ENCODE assay signal across 8 mouse cellular contexts in the genomic region with DNA sequence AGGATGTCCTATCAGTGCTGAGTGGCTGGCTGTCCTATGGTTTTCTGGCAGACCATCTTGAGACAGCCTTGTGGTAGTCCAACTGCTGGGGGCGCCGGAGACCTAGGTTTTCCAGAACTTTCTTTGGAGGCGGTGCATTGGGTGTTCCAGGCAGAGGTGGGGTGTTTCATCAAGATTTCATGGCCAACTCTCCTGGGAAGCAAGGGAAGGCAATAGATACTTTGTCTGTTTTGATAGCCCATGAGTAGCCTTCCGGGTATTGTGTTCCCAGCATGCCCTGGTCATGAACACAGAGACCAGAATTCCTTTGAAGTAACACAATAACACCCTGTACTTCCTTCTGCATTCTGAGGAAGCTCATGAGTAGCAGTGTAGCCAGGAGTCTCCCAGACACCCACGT. TPM values are rescaled to one million over a fixed set of nuclear protein-coding genes. Genes with fewer than 3 reads are reported as not detected.
DNase-seq lines count a peak whose midpoint lies in the region; ATAC-seq and TF ChIP-seq lines count a peak whose summit lies in the region.

No protein-coding gene starts in this region.

- H3K4me2 ChIP-seq in hindbrain, postnatal 0 days (ENCODE audit: low read depth, low read length): no peak overlapping the region

- WGBS in hindbrain, postnatal 0 days: 94% methylated on average over 5 of the region's 5 CpGs
- 88% methylated on average over 5 of the region's 5 CpGs for WGBS in hindbrain, embryonic 10.5 days

- DNase-seq in hindbrain, postnatal 0 days (ENCODE audit: low spot score): no peak
- DNase-seq in hindbrain, embryonic 10.5 days (ENCODE audit: low spot score): no peak
- DNase-seq in heart, adult 8-10 months (ENCODE audit: low spot score): peak; percentile 87
- DNase-seq in kidney, postnatal 10 days: peak; percentile 31
- DNase-seq in lung, postnatal 4 days: peak; percentile 56 to 57
- no peak for DNase-seq in left cerebral cortex, adult 9 months (ENCODE audit: low spot score in 2 of 2)
- no peak for DNase-seq in T-cell, adult 2 months (ENCODE audit: low spot score)

- no peaks in the 10 kb centered on the region for H3K4me1 ChIP-seq in hindbrain, postnatal 0 days (ENCODE audit: insufficient read depth, low read length)
- no peaks in the 10 kb centered on the region for H3K4me1 ChIP-seq in hindbrain, embryonic 10.5 days (replicated peaks)

- TF ChIP-seq CTCF in hindbrain, postnatal 0 days (IDR thresholded peaks at IDR 0.05; ENCODE audit: low read depth): peak; percentile 20; the same call in 1 of the 2 replicates

- ATAC-seq in hindbrain, postnatal 0 days: no peak
- ATAC-seq in erythroid progenitor cell, adult 5-6 weeks (replicated peaks; ENCODE audit: low FRiP score, poor library complexity, severe bottlenecking): no peak

- no peaks in the 10 kb centered on the region for H3K27me3 ChIP-seq in hindbrain, postnatal 0 days (ENCODE audit: insufficient read depth, low read length)
- no peaks in the 10 kb centered on the region for H3K27me3 ChIP-seq in hindbrain, embryonic 10.5 days (ENCODE audit: insufficient read depth, poor library complexity, severe bottlenecking)

- no peaks in the 10 kb centered on the region for H3K36me3 ChIP-seq in hindbrain, postnatal 0 days (ENCODE audit: insufficient read depth, low read length)
- H3K36me3 ChIP-seq in hindbrain, embryonic 10.5 days: no peaks in the 10 kb centered on the region

- no peak overlapping the region for H3K27ac ChIP-seq in hindbrain, postnatal 0 days
- no peak overlapping the region for H3K27ac ChIP-seq in hindbrain, embryonic 10.5 days

- no peak overlapping the region for H3K9ac ChIP-seq in hindbrain, postnatal 0 days (replicated peaks; ENCODE audit: low read length)

- H3K9me3 ChIP-seq in hindbrain, postnatal 0 days (ENCODE audit: low read length): no peaks in the 10 kb centered on the region
- H3K9me3 ChIP-seq in hindbrain, embryonic 10.5 days: no peaks in the 10 kb centered on the region

- H3K4me3 ChIP-seq in hindbrain, postnatal 0 days (ENCODE audit: low read length): no peak overlapping the region
- H3K4me3 ChIP-seq in hindbrain, embryonic 10.5 days: no peak overlapping the region

RNA-seq across cellular contexts. Expression of gene Vwf, which starts 17.1 kb away (rescaled TPM):
- total RNA-seq in hindbrain, postnatal 0 days (2014; rRNA removed): 29.5 and 30.0 TPM in 2 replicates
- polyA plus RNA-seq in hindbrain, postnatal 0 days (2015; fragmentation: Nextera tagmentation; extraction: Ambion mirVana): 11.2 and 17.2 TPM in 2 replicates
- 3.9 and 7.1 TPM in 2 replicates for polyA plus RNA-seq in hindbrain, embryonic 10.5 days (2016; fragmentation: Nextera tagmentation; extraction: Ambion mirVana)
- total RNA-seq in heart, adult 8-10 months (2022): 100 to 1,000 TPM in 2 of 4 experiments, 10 to 100 TPM in 2; 82.6 to 137 (median 104) TPM
- total RNA-seq in erythroid progenitor cell, adult 5-6 weeks (2015; ENCODE audit: low replicate concordance): 8.8 and 31.4 TPM in 2 replicates
- total RNA-seq in erythroid progenitor cell, adult 5-6 weeks (2017; ENCODE audit: low replicate concordance): 19.9 and 33.4 TPM in 2 replicates

RNA-seq across cellular contexts. Expression of gene Cd9, which starts 34.9 kb away (rescaled TPM):
- total RNA-seq in hindbrain, postnatal 0 days (2014; rRNA removed): 62.5 and 80.5 TPM in 2 replicates
- 158 and 183 TPM in 2 replicates for polyA plus RNA-seq in hindbrain, postnatal 0 days (2015; fragmentation: Nextera tagmentation; extraction: Ambion mirVana)
- 35.9 and 39.9 TPM in 2 replicates for polyA plus RNA-seq in hindbrain, embryonic 10.5 days (2016; fragmentation: Nextera tagmentation; extraction: Ambion mirVana)
- 10 to 100 TPM; 39.4 to 57.8 (median 46.4) TPM for total RNA-seq in heart, adult 8-10 months (2022)
- 27.4 and 41.1 TPM in 2 replicates for total RNA-seq in erythroid progenitor cell, adult 5-6 weeks (2015; ENCODE audit: low replicate concordance)
- 8.1 and 10.1 TPM in 2 replicates for total RNA-seq in erythroid progenitor cell, adult 5-6 weeks (2017; ENCODE audit: low replicate concordance)

Comparison
In these comparisons a context has a peak if more than half of its experiments do, and no peak if none do; other contexts are left out.
1. DNase-seq: peak in heart, adult 8-10 months (single experiment), kidney, postnatal 10 days (single experiment) and lung, postnatal 4 days (2 of 2); none in hindbrain, postnatal 0 days (single experiment), hindbrain, embryonic 10.5 days (single experiment), left cerebral cortex, adult 9 months (0 of 2) and T-cell, adult 2 months (single experiment).